Mouse (Mus musculus) heart, adult 8-10 months (tissue): ENCODE measurements around the gene Hdac6. TPM values are rescaled to one million over a fixed set of nuclear protein-coding genes. Genes with fewer than 3 reads are reported as not detected.
"Not testable (repeated sequence)": the region's sequence is repeated elsewhere in the genome, so short reads cannot be mapped to it uniquely, and the experiment has no call there.

Experiments used
- DNase-seq: peaks from one replicate; pipeline ENCODE4 v3.0.0; 2022; ENCODE audit warnings: low spot score
- total RNA-seq, 4 experiments: library from RNA; stranded (reverse); gene quantifications; 2 replicates each; pipeline ENCODE4 v1.2.4; 2022

The Hdac6 gene
- total RNA-seq, 4 experiments from 2014 or later: 10.4 to 11.5 (median 10.9) TPM

- no peak for DNase-seq
Observed at GRCm38 (mm10) chrX:7919601-7920383, 27.9 kb downstream of the Hdac6 start, which contains the start of gene Pcsk1n. Gene Pcsk1n (plus strand): TSS chrX:7919822.

- DNase-seq: not testable (repeated sequence)
Observed at GRCm38 (mm10) chrX:7917960-7918359, 29.7 kb downstream of the Hdac6 start.

- not testable (repeated sequence) for DNase-seq
Observed at GRCm38 (mm10) chrX:7915669-7916068, 32.0 kb downstream of the Hdac6 start.

- no peak for DNase-seq
Observed at GRCm38 (mm10) chrX:7910473-7910872, 37.2 kb downstream of the Hdac6 start.

GRCm38 (mm10) chrX:7909242-7909641 is 38.4 kb downstream of the Hdac6 start, which contains the start of gene Gm10490:
Gene Gm10490 (plus strand): TSS chrX:7909542.
- not testable (repeated sequence) for DNase-seq

- no peak for DNase-seq
Observed at GRCm38 (mm10) chrX:7907735-7908134, 40.0 kb downstream of the Hdac6 start, which contains the start of gene Gm10491. Gene Gm10491 (minus strand): TSS chrX:7907835.

- DNase-seq: no peak
Observed at GRCm38 (mm10) chrX:7904441-7904840, 43.2 kb downstream of the Hdac6 start.

- peak; percentile 87 for DNase-seq
Observed at GRCm38 (mm10) chrX:7898880-7899874, 48.5 kb downstream of the Hdac6 start, which contains the start of the genes Pqbp1 and Timm17b. Gene Pqbp1 (minus strand): TSS chrX:7899269. Gene Timm17b (plus strand): TSS chrX:7899357.

- DNase-seq: no peak
Observed at GRCm38 (mm10) chrX:7898211-7898610, 49.5 kb downstream of the Hdac6 start.

GRCm38 (mm10) chrX:7883841-7884567 is 63.7 kb downstream of the Hdac6 start, which contains the start of gene Slc35a2:
Gene Slc35a2 (plus strand): TSS chrX:7884028.
- peak; percentile 92 for DNase-seq

Other genes starting within 250 kb of the Hdac6 start
- gene Wdr45, start 233.6 kb downstream of the Hdac6 start, total RNA-seq: 10 to 100 TPM; 34.4 to 60.5 (median 46.7) TPM
- gene Gm45208, start 225.6 kb downstream of the Hdac6 start, total RNA-seq: not detected
- gene Praf2, start 219.4 kb downstream of the Hdac6 start, total RNA-seq: 1 to 10 TPM; 4.3 to 6.7 (median 5.7) TPM
- 1 to 10 TPM in 1 of 4 experiments, under 1 TPM in 3; 0.37 to 1.0 (median 0.73) TPM for gene Ccdc120, start 197.0 kb downstream of the Hdac6 start, total RNA-seq
- gene Tfe3, start 185.3 kb downstream of the Hdac6 start, total RNA-seq: 10 to 100 TPM; 11.9 to 16.9 (median 14.8) TPM
- 10 to 100 TPM; 23.1 to 26.1 (median 24.7) TPM for gene Gripap1, start 158.1 kb downstream of the Hdac6 start, total RNA-seq
- under 1 TPM; 0.23 to 0.30 (median 0.27) TPM for gene Kcnd1, start 125.6 kb downstream of the Hdac6 start, total RNA-seq
- 10 to 100 TPM; 20.0 to 24.9 (median 21.5) TPM for gene Otud5, start 106.5 kb downstream of the Hdac6 start, total RNA-seq
- gene Pim2, start 69.6 kb downstream of the Hdac6 start, total RNA-seq: 1 to 10 TPM; 2.4 to 6.1 (median 3.7) TPM
- gene Slc35a2, start 63.9 kb downstream of the Hdac6 start, total RNA-seq: 10 to 100 TPM in 3 of 4 experiments, 1 to 10 TPM in 1; 8.9 to 18.3 (median 13.5) TPM
- 10 to 100 TPM; 20.0 to 24.0 (median 20.9) TPM for gene Pqbp1, start 48.6 kb downstream of the Hdac6 start, total RNA-seq
- 10 to 100 TPM; 44.7 to 50.5 (median 46.7) TPM for gene Timm17b, start 48.5 kb downstream of the Hdac6 start, total RNA-seq
- gene Gm10491, start 40.1 kb downstream of the Hdac6 start, total RNA-seq: not detected
- gene Gm10490, start 38.3 kb downstream of the Hdac6 start, total RNA-seq: not detected
- gene Pcsk1n, start 28.1 kb downstream of the Hdac6 start, total RNA-seq: under 1 TPM; 0.11 to 0.20 (median 0.16) TPM
- gene Eras, start 19.3 kb downstream of the Hdac6 start, total RNA-seq: not detected
- gene Gata1, start 30.2 kb upstream of the Hdac6 start, total RNA-seq: under 1 TPM in 1 of 4 experiments, not detected in 3; 0.32 TPM
- not detected for gene Glod5, start 70.6 kb upstream of the Hdac6 start, total RNA-seq
- gene Suv39h1, start 126.9 kb upstream of the Hdac6 start, total RNA-seq: 1 to 10 TPM; 4.0 to 6.4 (median 4.5) TPM
- 1 to 10 TPM; 1.3 to 2.5 (median 1.6) TPM for gene Was, start 142.6 kb upstream of the Hdac6 start, total RNA-seq
- 10 to 100 TPM; 34.2 to 48.2 (median 41.0) TPM for gene Wdr13, start 185.0 kb upstream of the Hdac6 start, total RNA-seq
- 100 to 1,000 TPM in 1 of 4 experiments, 10 to 100 TPM in 3; 38.2 to 113 (median 59.5) TPM for gene Rbm3, start 198.0 kb upstream of the Hdac6 start, total RNA-seq
- 1 to 10 TPM; 3.1 to 5.5 (median 4.4) TPM for gene Tbc1d25, start 228.3 kb upstream of the Hdac6 start, total RNA-seq
- 10 to 100 TPM; 14.5 to 21.8 (median 17.8) TPM for gene Ebp, start 245.6 kb upstream of the Hdac6 start, total RNA-seq